Mouse (Mus musculus) stomach, postnatal 0 days (tissue): Measurements from ENCODE around the gene Aif1.

Experiments used
- CTCF ChIP-seq: IDR thresholded peaks from 2 replicates; pipeline ENCODE4 v1.5.1; 2016; ENCODE audit warnings: antibody characterized with exemption, low read depth, mild to moderate bottlenecking, moderate library complexity
- EP300 ChIP-seq: optimal IDR thresholded peaks from 2 replicates; pipeline ENCODE3; 2016; ENCODE audit warnings: antibody characterized with exemption

GRCm38 (mm10) chr17:35126206-35126611 is 49.7 kb downstream of the Aif1 start, which contains the start of gene D17H6S53E:
- TF ChIP-seq CTCF = 0 out of 2 replicates have a peak, but pooled peaks have one; percentile 2
- no peak for TF ChIP-seq EP300
